Mouse (Mus musculus) left cerebral cortex, adult 2 months (tissue): Measurements from ENCODE around the gene Rem2. TPM values are rescaled to one million over a fixed set of nuclear protein-coding genes. Genes with fewer than 3 reads are reported as not detected.

Experiments used
- DNase-seq, 2 experiments: peaks; one replicate each; pipeline ENCODE4 v3.0.0; 2021 to 2022; ENCODE audit warnings: low spot score in 2 of 2, mixed read lengths in 1 of 2; ENCODE audit errors: extremely low spot score in 1 of 2
- H3K27ac ChIP-seq: fragments of 200-600 bp; 2 replicates; pipeline ENCODE4 v1.8.1; 2022
- H3K4me3 ChIP-seq: fragments of 200-600 bp; 2 replicates; pipeline ENCODE4 v1.8.1; 2022
- CTCF ChIP-seq: fragments of 200-600 bp; IDR thresholded peaks from 2 replicates; pipeline ENCODE4 v1.8.1; 2022; ENCODE audit warnings: antibody characterized with exemption, mild to moderate bottlenecking, moderate library complexity
- intact Hi-C: fragments of 180-260 bp; cut with DNase I; formaldehyde crosslinking; loops from one replicate; pipeline ENCODE4 v1.15.1; 2025
- total RNA-seq, 2 experiments: library from RNA; stranded (reverse); gene quantifications; 2 replicates each; pipeline ENCODE4 v1.2.3; 2021

Gene Rem2
- total RNA-seq, 2 experiments from 2014 or later: 3.2 to 7.2 TPM

GRCm38 (mm10) chr14:54477172-54477909 lies 1.4 kb downstream of the Rem2 start:
- intact Hi-C loops: no loop called here
- peak overlapping the region; percentile 59 for H3K4me3 ChIP-seq
- H3K27ac ChIP-seq: no peak overlapping the region
- no peak for TF ChIP-seq CTCF
- DNase-seq: no peak

GRCm38 (mm10) chr14:54479451-54479920 lies 3.6 kb downstream of the Rem2 start:
- no peak for TF ChIP-seq CTCF
- peak overlapping the region; percentile 17; the same call in 1 of the 2 replicates for H3K4me3 ChIP-seq
- intact Hi-C loops: no loop called here
- DNase-seq: peak in 1 of 2 experiments; percentile 11
- no peak overlapping the region for H3K27ac ChIP-seq

- H3K27ac ChIP-seq: no peak overlapping the region
- TF ChIP-seq CTCF: no peak
- intact Hi-C loops: no loop called here
- peak in 1 of 2 experiments; percentile 24 for DNase-seq
- H3K4me3 ChIP-seq: no peak overlapping the region
Observed at GRCm38 (mm10) chr14:54480673-54481072, 4.8 kb downstream of the Rem2 start.

- intact Hi-C loops: no loop called here
- TF ChIP-seq CTCF: no peak
- H3K4me3 ChIP-seq: no peak overlapping the region
- DNase-seq: no peak
- no peak overlapping the region for H3K27ac ChIP-seq
Observed at GRCm38 (mm10) chr14:54481402-54481801, 5.5 kb downstream of the Rem2 start.

- intact Hi-C loops: no loop called here
- H3K4me3 ChIP-seq: no peak overlapping the region
- DNase-seq: no peak
- H3K27ac ChIP-seq: no peak overlapping the region
- peak; percentile 60 for TF ChIP-seq CTCF
Observed at GRCm38 (mm10) chr14:54482498-54482897, 6.6 kb downstream of the Rem2 start.

GRCm38 (mm10) chr14:54485899-54486298 lies 10.0 kb downstream of the Rem2 start:
- intact Hi-C loops: no loop called here
- no peak for TF ChIP-seq CTCF
- DNase-seq: no peak
- Histone ChIP-seq H3K27ac (no peak overlapping the region), H3K4me3 (no peak overlapping the region)

GRCm38 (mm10) chr14:54487732-54488131 lies 11.8 kb downstream of the Rem2 start:
- intact Hi-C loops: no loop called here
- TF ChIP-seq CTCF: no peak
- no peak overlapping the region for H3K4me3 ChIP-seq
- no peak overlapping the region for H3K27ac ChIP-seq
- no peak for DNase-seq

- DNase-seq: no peak
- no peak for TF ChIP-seq CTCF
- intact Hi-C loops: no loop called here
- Histone ChIP-seq H3K27ac (no peak overlapping the region), H3K4me3 (no peak overlapping the region)
Observed at GRCm38 (mm10) chr14:54488350-54488749, 12.4 kb downstream of the Rem2 start.

- DNase-seq: peak; percentile 44 to 65
- H3K27ac ChIP-seq: no peak overlapping the region
- intact Hi-C loops: loop anchor here (5.0 kb wide), 1 partner anchor 430 kb away; no protein-coding TSS in a partner anchor
- H3K4me3 ChIP-seq: no peak overlapping the region
- TF ChIP-seq CTCF: no peak
Observed at GRCm38 (mm10) chr14:54492345-54493131, 16.6 kb downstream of the Rem2 start.

- intact Hi-C loops: loop anchor here (5.0 kb wide), 1 partner anchor 431 kb away; no protein-coding TSS in a partner anchor
Observed at GRCm38 (mm10) chr14:54493236-54493635, 17.3 kb downstream of the Rem2 start.

GRCm38 (mm10) chr14:54494234-54494633 lies 18.3 kb downstream of the Rem2 start:
- TF ChIP-seq CTCF: peak; percentile 90
- no peak overlapping the region for H3K4me3 ChIP-seq
- H3K27ac ChIP-seq: no peak overlapping the region
- intact Hi-C loops: loop anchor here (1.0 to 5.0 kb wide), 3 partner anchors 29 to 432 kb away; partner anchors contain the start of gene Lrp10
- DNase-seq: peak; percentile 59 to 69

More at GRCm38 (mm10) chr14:54493236-54493635, 17.3 kb downstream of the Rem2 start:
- Histone ChIP-seq H3K4me3 (no peak overlapping the region), H3K27ac (no peak overlapping the region)
- no peak for TF ChIP-seq CTCF
- no peak for DNase-seq

- intact Hi-C loops: no loop called here
- no peak overlapping the region for H3K4me3 ChIP-seq
- no peak for DNase-seq
- no peak overlapping the region for H3K27ac ChIP-seq
- no peak for TF ChIP-seq CTCF
Observed at GRCm38 (mm10) chr14:54496706-54497105, 20.8 kb downstream of the Rem2 start.
